Mouse (Mus musculus) liver, embryonic 14.5 days (tissue): ENCODE data around the gene Arg2.

Experiments
- CTCF ChIP-seq: IDR thresholded peaks from 2 replicates; pipeline ENCODE4 v1.5.1; 2016; ENCODE audit warnings: antibody characterized with exemption, low read depth, control low read depth
- EP300 ChIP-seq: IDR thresholded peaks from 2 replicates; pipeline ENCODE4 v1.6.1; 2016; ENCODE audit warnings: antibody characterized with exemption, low read depth

DNA sequence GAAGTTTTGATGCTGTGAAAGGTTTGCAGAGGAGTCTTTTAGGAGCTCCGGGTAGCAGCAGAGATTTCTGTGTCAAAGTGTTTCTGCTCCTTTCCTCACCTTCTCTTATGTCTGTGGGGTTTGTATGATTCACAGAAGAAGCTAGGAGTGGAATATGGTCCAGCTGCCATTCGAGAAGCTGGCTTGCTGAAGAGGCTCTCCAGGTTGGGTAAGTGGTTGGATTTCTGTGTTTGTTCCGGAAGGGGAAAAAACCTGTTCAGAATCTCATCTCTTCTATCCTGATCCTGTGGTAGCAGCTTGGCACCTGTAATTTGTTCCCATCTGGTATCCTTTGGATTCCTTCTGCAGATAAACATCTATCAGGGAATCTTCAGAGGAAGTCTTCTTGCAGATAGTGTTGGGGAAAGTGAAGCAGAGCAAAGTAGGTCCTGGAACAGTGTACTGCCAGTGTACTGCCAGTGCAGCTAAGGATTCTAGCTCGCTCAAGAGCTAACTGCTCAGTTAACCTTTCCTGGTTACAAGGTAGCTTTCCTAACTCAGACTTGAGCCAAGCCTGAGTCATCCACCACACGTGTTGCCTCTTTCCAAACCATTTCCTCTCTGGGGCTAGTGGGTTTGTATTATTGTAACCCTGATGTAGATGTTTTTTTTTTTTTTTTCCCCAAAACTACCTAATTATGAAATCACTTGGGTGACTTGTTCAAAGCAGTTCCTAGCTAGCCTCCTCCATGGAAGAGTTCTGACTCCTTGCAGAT lies 1.3 kb downstream of the Arg2 start:
- TF ChIP-seq CTCF (no peak), EP300 (no peak)
